Mouse (Mus musculus) adrenal gland, adult 2 months (tissue): ENCODE measurements around the gene Rprd1b. TPM values are rescaled to one million over a fixed set of nuclear protein-coding genes. Genes with fewer than 3 reads are reported as not detected.

Source experiments
- DNase-seq: peaks from one replicate; pipeline ENCODE4 v3.0.0; 2021
- polyA plus RNA-seq: library from polyadenylated mRNA; depleted of rRNA; stranded (reverse); fragments of >200 nt; gene quantifications from 2 replicates; pipeline ENCODE4 v1.2.3, GENCODE M21; 2012
- total RNA-seq, 2 experiments: library from RNA; stranded (reverse); gene quantifications; 2 replicates each; pipeline ENCODE4 v1.2.3; 2021

Gene Rprd1b
- total and polyA plus RNA-seq, 3 experiments, result 27.1 to 35.2 (median 30.8) TPM

DNA sequence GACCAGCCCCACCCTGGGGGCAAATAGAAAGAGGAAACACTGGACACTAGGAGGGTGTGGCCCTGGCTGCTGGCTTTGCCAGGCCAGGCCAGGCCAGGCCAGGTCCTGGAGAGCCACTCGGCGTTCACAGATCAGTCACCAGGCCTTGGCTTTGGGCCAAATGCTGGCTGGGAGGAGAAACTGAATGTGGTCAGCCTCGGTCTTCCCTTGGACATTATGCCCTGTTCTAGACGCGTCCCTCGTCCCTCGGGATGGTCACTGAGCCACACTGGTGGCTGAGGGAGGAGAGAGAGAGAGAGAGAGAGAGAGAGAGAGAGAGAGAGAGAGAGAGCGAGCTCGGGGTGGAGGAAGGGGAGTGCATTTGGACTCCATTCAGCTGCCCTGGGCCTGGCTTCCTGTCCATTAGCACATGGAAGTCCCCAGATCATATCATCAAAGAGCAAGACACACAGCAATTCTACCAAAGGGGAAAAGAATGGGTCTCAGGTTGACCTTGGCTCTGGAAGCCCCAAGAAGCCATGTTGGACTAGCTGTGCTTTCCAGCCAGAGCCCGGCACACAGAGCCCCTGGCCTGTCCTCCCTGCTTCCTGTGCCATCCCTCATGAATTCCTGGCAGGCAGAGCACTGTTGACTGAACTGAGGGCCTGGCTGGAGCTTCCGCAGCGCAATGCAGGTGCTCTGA is 93.5 kb downstream of the Rprd1b start:
- DNase-seq, result peak; percentile 92

DNA sequence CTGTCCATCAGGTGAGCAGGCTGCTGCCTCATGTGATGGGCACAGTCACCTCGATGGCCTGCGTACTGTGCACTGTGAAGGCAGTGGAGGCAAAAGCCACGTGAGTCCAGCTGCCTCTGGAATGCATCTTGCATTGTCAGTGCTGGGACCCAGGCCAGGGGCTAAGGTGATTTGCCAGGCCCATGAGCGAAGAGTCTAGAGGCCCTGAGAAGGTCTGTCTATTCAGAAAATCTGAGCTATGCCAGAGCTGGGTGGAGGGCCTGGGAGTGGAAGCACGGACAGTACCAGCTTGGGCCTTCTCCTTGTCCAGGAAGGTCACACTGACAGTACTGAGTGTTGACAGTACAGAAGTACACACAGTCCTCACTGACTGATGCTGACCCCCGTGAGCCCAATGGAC is 94.5 kb downstream of the Rprd1b start:
- no peak for DNase-seq

GRCm38 (mm10) chr2:158127245-158127644 is 98.9 kb downstream of the Rprd1b start:
- DNase-seq, result no peak

GRCm38 (mm10) chr2:158127872-158128271 is 99.6 kb downstream of the Rprd1b start:
- no peak for DNase-seq

GRCm38 (mm10) chr2:158128461-158129130 is 100.3 kb downstream of the Rprd1b start:
- DNase-seq, result no peak

- no peak for DNase-seq
Measured at GRCm38 (mm10) chr2:158129291-158130002, 101.2 kb downstream of the Rprd1b start.

DNA sequence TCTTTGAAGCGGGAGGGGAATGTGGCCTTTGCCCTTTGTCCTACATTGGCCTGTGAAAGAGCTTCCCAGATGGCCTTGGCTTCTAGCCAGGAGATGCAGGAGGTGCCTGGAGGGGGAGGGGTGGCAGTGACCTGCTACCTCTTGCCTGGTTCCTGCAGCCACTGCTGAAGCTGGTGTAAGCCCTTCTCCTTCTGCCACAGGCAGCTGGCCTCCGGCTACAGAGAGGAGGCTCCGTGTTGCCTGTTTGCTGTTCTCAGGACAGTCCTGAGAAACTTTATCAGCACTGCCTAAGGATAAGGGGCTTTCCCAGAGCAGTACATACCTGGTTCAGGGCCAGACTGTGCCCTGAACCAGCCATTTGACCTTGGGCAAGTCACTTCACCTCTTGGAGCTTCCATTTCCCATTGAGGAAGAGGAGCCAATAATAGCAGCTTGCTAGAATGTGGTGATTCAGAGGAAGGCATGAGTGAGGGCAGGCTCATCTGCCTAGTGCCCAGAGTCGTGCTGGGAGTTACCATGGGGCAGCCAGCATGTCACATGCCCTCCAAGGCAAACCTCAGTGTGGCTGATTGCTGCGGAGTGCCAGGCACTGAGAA is 102.2 kb downstream of the Rprd1b start:
- DNase-seq, result peak; percentile 87

- DNase-seq, result no peak
Measured at GRCm38 (mm10) chr2:158131197-158131835, 103.0 kb downstream of the Rprd1b start.

GRCm38 (mm10) chr2:158132320-158132719 is 104.0 kb downstream of the Rprd1b start:
- DNase-seq, result no peak

DNA sequence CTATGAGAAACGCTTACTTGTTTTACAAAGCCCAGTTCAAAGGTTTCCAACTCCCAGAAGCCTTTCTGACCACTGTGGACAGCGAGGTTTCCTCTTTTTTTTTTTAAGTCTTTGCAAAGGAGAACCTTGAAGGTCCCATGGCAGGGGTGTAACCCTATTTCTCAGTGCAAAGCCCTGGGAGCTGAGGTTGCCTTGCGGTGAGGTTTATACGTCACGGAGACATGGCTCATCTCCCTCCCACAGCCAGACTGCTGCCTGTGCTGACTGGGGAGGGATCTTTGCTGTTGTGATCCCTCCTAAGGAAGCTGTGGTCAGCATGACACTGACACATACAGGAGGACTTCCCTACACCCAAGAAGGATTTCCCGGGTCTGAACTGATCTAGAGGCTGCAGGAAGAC is 104.8 kb downstream of the Rprd1b start:
- no peak for DNase-seq

GRCm38 (mm10) chr2:158136205-158136604 is 107.9 kb downstream of the Rprd1b start:
- peak; percentile 71 for DNase-seq

DNA sequence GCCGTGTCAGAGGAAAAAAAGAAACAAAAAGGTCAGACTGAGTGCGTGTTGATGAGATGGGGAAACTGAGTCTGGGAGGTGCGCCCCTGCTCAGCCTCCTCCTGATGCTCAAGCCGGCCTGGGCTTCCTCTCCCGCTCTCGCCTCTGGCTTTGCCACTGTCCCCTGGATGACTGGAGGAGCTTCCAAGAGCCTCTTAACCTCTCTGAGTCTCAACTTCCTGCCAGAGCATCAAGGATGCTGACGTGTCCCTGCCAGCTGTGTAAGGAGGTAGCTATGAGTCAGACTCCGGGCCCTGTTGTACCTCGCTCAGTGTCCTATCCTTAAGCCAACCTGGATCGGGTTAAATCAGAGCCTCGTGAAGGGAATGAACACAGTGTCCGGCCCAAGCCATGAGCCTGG is 109.5 kb downstream of the Rprd1b start:
- DNase-seq, result no peak

GRCm38 (mm10) chr2:158138778-158139177 is 110.5 kb downstream of the Rprd1b start:
- no peak for DNase-seq

GRCm38 (mm10) chr2:158139628-158140027 is 111.3 kb downstream of the Rprd1b start:
- DNase-seq, result peak; percentile 89

- no peak for DNase-seq
Measured at GRCm38 (mm10) chr2:158140664-158141063, 112.4 kb downstream of the Rprd1b start.

DNA sequence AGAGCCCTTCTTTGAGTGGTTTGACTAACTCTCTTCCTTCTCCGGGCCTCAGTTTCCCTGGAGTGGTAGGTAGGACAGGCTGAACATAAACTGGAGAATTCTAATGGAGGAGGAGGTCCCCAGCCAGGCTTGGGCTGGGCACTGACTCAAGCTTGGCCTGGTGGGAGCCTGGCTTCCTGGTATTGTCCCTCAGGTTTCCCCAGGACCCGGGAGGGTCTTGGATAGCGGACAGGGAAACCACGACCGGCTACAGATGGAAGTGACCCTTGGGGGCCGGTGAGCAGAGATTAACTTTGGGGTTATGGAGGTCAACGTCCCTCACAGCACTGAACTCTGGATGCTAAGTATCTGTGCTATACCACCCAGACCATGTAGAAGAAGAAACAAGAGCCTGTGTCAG is 113.0 kb downstream of the Rprd1b start:
- no peak for DNase-seq

DNA sequence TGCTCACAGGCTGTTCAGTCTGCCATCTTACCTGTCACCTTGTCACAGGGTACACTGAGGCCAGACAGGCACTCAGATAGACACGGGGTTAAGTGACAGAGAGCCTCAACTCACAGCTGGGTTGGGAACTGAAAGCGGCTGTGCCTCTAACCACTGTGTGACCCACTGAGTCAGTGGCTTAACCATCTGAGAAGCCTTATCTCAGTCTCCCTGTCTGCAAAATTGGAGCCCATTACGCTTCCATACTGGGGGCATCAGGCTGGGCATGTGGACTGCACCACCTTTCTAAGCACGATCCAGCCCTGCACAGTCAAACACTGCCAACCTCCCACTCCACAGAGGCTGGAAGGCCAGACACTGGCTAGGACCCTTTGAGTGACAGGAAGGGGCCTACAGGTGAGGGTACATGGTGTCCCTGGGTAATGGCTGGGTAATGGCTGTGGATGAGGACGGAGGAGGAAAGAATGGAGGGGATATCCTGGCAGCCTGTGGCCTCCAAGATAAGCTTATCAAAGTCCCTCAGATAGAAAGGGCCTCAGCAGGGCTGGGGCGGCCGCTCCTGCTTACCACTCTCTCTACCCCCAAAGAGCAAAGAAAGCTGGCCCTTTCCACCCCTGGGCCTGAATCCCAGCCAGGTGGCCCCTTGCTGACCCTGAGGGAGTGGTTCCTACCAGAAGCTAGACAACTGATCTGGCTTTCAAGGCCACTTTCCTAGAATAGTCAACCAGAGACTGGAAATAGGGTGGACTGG is 113.6 kb downstream of the Rprd1b start:
- DNase-seq, result peak; percentile 73

- no peak for DNase-seq
Measured at GRCm38 (mm10) chr2:158142981-158143380, 114.7 kb downstream of the Rprd1b start.

DNA sequence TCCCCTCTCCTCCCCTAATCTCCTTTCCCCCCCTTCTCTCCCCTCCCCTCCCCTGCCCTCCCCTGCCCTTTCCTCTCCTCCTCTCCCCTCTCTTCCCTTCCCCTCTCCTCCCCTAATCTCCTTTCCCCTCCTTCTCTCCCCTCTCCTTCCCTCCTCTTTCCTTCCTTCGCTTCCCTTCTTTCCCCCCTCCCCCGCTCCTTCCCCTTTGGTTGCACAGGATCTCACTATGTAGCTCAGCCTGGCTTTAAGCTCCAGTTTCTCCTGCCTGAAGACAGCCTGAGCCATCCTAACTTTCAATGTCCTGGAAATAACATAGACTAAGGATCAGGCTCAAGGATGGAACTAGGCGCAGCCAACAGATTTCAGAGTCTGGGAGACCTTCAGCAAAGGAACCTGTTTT is 115.5 kb downstream of the Rprd1b start:
- DNase-seq, result no peak

DNA sequence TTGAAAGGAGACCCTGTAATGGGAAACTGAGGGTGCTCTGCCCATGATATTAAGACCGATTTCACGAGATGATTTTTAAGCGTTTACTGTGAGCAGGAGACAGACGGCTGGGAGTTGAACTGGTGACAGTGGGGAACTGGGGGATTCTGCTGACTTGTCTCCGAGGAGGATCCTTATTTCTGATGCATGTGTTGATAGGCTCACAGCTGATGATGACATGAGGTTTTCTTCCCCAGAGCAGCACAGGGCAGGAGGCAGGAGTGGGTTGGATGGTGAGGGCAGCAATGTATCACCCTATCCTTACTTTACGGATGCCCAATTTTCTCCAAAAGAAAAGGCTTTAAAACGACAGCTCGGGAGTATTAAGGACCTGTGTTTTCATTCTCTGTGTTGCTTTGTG is 116.0 kb downstream of the Rprd1b start:
- DNase-seq, result no peak

DNA sequence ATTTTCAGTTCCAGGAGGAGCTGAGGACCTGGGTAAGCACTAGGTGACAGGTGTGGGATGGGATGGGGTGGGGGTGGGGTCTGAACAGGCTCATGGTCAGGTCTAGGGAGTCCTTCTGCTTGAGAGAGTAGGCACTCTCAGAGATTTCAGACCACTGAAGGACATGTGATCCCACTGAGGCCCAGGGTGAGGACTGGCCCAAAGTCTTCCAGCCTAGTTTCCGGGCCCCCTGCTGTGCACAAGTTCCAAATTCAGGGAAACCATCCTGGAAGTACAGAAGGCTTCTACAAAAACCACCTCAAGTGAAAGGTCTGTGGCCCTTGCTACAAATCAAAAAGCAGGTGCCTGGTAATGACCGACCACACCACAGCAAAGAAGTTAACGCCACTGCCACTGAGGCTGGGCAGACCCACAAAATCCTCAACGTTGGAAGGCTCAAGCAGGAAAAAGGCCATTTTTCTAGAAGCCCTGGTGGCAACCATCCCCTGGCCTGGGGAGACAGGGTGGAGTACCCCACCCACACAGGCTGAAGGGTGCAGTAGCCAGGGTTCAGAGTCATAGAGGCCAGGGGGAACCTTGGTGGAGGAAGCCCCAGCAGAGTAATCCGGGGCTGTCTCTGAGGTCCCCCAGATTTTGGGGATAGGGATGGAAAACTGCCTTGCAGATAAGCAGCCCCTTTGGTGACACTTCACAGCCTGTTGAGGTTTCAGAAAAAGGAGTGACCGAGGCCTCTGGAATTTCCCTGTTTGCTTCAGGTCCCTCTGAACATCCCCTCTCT is 116.6 kb downstream of the Rprd1b start:
- no peak for DNase-seq
